Mouse (Mus musculus): ENCODE data around the gene Prss57.

GRCm38 (mm10) chr10:79790861-79791260 lies at the start of gene Prss57:
- no peak for TF ChIP-seq CTCF (conservative IDR thresholded peaks at IDR 0.05; ENCODE audit: insufficient read depth, insufficient read length, low read depth, low read length)
- no peak for TF ChIP-seq POLR2A (IDR thresholded peaks at IDR 0.05; ENCODE audit: low read depth, low read length)
